Mouse (Mus musculus): ENCODE data around the gene Tssk3. TPM values are rescaled to one million over a fixed set of nuclear protein-coding genes. Genes with fewer than 3 reads are reported as not detected.
A peak's percentile ranks its signal among the peaks of the same experiment; 100 is the strongest.

The Tssk3 gene
- polyA plus RNA-seq, 1 experiment from 2014 or later: not detected

DNA sequence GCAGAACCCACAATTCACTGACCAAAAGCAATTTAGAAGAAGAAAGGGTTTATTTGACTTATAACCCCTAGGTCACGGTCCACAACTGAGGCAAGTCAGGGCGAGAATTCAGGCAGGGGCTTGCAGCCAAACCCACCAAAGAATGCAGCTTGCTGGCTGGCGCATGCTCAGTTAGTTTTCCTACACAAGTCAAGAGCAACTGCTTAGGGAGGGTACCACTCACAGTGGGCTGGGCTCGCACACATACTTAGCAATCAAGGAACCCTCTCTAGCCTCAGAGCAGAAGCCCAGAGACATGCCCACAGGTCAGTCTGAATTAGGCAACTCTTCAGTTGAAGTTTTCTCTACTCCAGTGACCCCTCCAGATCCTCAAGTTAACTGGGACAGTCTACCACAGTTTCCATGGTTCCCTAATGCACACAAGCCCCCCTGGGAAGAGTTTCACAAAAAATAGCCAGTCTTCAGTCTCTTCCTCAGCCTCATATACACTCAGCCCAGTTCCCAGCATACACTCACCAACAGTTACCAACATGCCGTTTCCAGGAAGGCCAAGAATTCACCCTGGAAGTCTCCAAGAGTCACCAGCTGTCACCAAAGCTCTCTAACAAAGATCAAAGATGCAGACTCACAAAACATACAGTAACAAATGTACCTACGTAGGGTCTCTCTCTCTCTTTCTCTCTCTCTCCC lies 20.0 kb upstream of the Tssk3 start:
- Histone ChIP-seq H3K4me2 (replicated peaks; ENCODE audit: low read depth) (no peak overlapping the region), H3K9ac (ENCODE audit: low read depth, low read length) (no peak overlapping the region), H3K4me1 (replicated peaks; ENCODE audit: control insufficient read depth, insufficient read depth, low read length) (0 out of 2 replicates have a peak, but pooled peaks cover 4% of the 10 kb centered on the region), H3K36me3 (ENCODE audit: control insufficient read depth, insufficient read depth) (no peaks in the 10 kb centered on the region), H3K9me3 (ENCODE audit: control insufficient read depth) (no peaks in the 10 kb centered on the region), H3K4me3 (ENCODE audit: low read depth, low read length) (no peak overlapping the region), H3K27me3 (replicated peaks; ENCODE audit: control insufficient read depth, insufficient read depth, low read length) (no peaks in the 10 kb centered on the region), H3K27ac (ENCODE audit: low read depth, low read length) (no peak overlapping the region)
- no peak for ATAC-seq
- WGBS: 73% methylated on average over 6 of the region's 6 CpGs
- TF ChIP-seq CTCF (IDR thresholded peaks at IDR 0.05; ENCODE audit: low read depth): no peak

DNA sequence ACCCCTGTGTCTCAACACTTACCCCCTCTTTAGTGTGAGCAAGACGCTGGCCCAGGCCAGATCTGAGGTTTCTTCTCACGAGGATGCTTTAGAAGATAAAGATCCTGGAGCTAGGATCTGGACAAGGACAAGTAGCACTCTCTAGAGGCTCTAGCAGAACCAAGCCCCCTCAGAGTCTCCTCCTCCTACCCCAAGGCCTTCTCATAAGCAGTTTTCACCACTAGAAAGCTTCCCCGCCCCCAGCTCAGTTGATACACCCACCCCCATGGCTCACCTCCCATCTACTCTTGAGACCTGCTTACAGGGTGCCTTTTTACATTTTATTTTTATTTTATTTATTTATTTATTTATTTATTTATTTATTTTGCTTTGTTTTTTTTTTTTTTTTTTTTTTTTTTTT lies 18.8 kb upstream of the Tssk3 start:
- Histone ChIP-seq H3K4me3 (ENCODE audit: low read depth, low read length) (no peak overlapping the region), H3K9me3 (ENCODE audit: control insufficient read depth) (no peaks in the 10 kb centered on the region), H3K27me3 (replicated peaks; ENCODE audit: control insufficient read depth, insufficient read depth, low read length) (no peaks in the 10 kb centered on the region), H3K4me2 (replicated peaks; ENCODE audit: low read depth) (no peak overlapping the region), H3K4me1 (replicated peaks; ENCODE audit: control insufficient read depth, insufficient read depth, low read length) (0 out of 2 replicates have a peak, but pooled peaks cover 4% of the 10 kb centered on the region), H3K9ac (ENCODE audit: low read depth, low read length) (no peak overlapping the region), H3K36me3 (ENCODE audit: control insufficient read depth, insufficient read depth) (no peaks in the 10 kb centered on the region), H3K27ac (ENCODE audit: low read depth, low read length) (no peak overlapping the region)
- TF ChIP-seq CTCF (IDR thresholded peaks at IDR 0.05; ENCODE audit: low read depth): no peak
- no peak for ATAC-seq
- 77% methylated on average over 3 of the region's 3 CpGs for WGBS

DNA sequence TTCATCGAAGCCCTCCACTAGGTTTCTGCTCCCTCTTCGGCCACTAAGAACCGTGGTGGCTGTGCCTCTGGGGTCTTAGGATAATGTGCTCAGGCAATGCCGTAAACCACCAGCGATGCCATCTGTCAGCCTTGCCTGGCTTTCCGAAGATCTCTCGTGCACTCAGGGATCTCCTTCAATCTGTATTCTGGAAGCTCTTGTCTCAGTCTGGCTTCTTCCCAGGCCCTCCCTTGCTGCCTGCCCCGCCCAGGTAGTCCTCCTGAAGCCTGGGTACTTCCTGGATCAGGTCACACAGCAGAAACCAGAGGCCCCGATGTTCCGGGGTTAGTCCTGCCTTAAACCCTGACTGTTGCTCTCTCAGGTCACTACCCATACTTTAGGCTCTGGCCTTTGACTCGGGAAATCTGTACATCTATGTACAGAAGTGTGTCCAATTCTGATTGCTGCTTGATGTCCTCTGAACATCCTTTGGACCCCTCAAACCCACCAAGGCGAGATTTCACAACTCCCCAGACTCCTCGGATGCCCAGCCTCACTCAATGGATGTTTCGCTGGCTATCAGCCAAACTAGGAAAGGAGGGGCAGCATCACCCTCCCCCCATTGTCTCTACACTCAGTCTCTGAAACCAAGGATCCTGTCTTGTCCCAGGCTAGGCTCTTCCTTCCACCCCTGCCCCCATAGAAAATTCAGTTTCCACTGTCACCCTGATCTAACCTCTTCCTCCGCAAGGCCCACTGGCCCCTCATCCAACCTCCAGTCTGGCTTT lies 18.2 kb upstream of the Tssk3 start:
- no peak for TF ChIP-seq CTCF (IDR thresholded peaks at IDR 0.05; ENCODE audit: low read depth)

DNA sequence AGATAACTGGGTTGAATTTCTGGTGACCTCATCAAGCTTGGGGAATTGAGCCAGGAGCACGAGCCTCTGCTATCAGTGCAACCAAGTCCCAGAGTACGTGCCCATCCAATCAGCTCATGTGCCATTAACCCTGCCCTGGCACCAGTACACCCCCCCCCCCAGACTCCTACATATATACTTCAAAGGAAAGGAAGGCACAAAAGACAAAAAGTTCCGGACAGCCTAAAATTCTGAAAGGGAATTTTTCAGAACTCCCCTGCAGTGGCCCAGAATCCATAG lies 17.4 kb upstream of the Tssk3 start:
- Histone ChIP-seq H3K36me3 (ENCODE audit: control insufficient read depth, insufficient read depth) (no peaks in the 10 kb centered on the region), H3K4me2 (replicated peaks; ENCODE audit: low read depth) (no peak overlapping the region; the same call in 1 of the 2 replicates), H3K9ac (ENCODE audit: low read depth, low read length) (no peak overlapping the region), H3K4me3 (ENCODE audit: low read depth, low read length) (no peak overlapping the region), H3K27me3 (replicated peaks; ENCODE audit: control insufficient read depth, insufficient read depth, low read length) (no peaks in the 10 kb centered on the region), H3K9me3 (ENCODE audit: control insufficient read depth) (no peaks in the 10 kb centered on the region), H3K27ac (ENCODE audit: low read depth, low read length) (no peak overlapping the region), H3K4me1 (replicated peaks; ENCODE audit: control insufficient read depth, insufficient read depth, low read length) (peaks cover 12% of the 10 kb centered on the region; the same call in 1 of the 2 replicates)
- TF ChIP-seq CTCF (IDR thresholded peaks at IDR 0.05; ENCODE audit: low read depth): no peak
- no peak for ATAC-seq
- WGBS: 44% methylated on average over 3 of the region's 3 CpGs

More for the DNA sequence above, 18.2 kb upstream of the Tssk3 start:
- Histone ChIP-seq H3K4me2 (replicated peaks; ENCODE audit: low read depth) (no peak overlapping the region; the same call in 1 of the 2 replicates), H3K4me1 (replicated peaks; ENCODE audit: control insufficient read depth, insufficient read depth, low read length) (peaks cover 10% of the 10 kb centered on the region; the same call in 1 of the 2 replicates), H3K9ac (ENCODE audit: low read depth, low read length) (no peak overlapping the region), H3K9me3 (ENCODE audit: control insufficient read depth) (no peaks in the 10 kb centered on the region), H3K27me3 (replicated peaks; ENCODE audit: control insufficient read depth, insufficient read depth, low read length) (no peaks in the 10 kb centered on the region), H3K4me3 (ENCODE audit: low read depth, low read length) (no peak overlapping the region), H3K36me3 (ENCODE audit: control insufficient read depth, insufficient read depth) (no peaks in the 10 kb centered on the region), H3K27ac (ENCODE audit: low read depth, low read length) (no peak overlapping the region; the same call in 1 of the 2 replicates)
- WGBS: 44% methylated on average over 15 of the region's 15 CpGs
- peak; percentile 48; the same call in 1 of the 2 replicates for ATAC-seq

DNA sequence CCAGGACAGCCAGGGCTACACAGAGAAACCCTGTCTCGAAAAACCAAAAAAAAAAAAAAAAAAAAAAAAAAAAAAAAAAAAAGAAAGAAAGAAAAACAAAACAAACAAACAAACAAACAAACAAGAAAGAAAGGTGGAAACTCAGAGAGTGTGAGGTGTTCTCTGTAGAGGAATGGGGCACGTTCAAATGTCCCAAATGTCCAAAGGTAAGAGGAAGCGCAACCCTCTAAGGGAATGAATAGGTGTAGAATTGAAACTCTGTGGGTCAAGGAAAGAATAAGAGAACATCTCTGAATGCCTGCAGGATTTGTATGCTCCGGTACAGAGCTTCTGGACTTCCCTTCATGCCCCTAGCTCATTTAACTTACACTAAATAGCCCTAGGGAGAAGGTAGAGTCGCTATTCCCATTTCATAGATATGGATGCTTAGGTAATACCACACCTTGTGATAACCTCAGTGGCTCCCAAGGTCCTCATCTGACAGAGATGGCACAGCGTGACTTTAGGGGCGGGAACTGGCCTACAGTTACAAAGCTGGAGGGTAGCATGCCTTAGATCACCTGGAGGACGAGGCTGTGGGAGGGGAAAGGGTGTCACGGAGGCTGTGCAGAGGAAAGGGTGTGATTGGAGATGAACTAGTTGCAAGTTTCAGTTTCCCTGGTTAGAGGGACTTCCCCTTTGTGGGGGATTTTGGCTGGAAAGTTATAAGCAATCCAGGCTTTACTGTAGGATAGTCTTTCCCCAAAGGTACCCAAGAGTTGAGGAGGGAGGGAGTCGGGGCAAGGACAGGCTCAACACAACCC lies 16.8 kb upstream of the Tssk3 start:
- Histone ChIP-seq H3K27ac (ENCODE audit: low read depth, low read length) (no peak overlapping the region), H3K9ac (ENCODE audit: low read depth, low read length) (no peak overlapping the region), H3K27me3 (replicated peaks; ENCODE audit: control insufficient read depth, insufficient read depth, low read length) (no peaks in the 10 kb centered on the region), H3K4me3 (ENCODE audit: low read depth, low read length) (no peak overlapping the region), H3K9me3 (ENCODE audit: control insufficient read depth) (no peaks in the 10 kb centered on the region), H3K4me1 (replicated peaks; ENCODE audit: control insufficient read depth, insufficient read depth, low read length) (peaks cover 16% of the 10 kb centered on the region; the same call in 1 of the 2 replicates), H3K4me2 (replicated peaks; ENCODE audit: low read depth) (no peak overlapping the region; the same call in 1 of the 2 replicates), H3K36me3 (ENCODE audit: control insufficient read depth, insufficient read depth) (no peaks in the 10 kb centered on the region)
- ATAC-seq: no peak
- WGBS: 46% methylated on average over 9 of the region's 10 CpGs
- no peak for TF ChIP-seq CTCF (IDR thresholded peaks at IDR 0.05; ENCODE audit: low read depth)

DNA sequence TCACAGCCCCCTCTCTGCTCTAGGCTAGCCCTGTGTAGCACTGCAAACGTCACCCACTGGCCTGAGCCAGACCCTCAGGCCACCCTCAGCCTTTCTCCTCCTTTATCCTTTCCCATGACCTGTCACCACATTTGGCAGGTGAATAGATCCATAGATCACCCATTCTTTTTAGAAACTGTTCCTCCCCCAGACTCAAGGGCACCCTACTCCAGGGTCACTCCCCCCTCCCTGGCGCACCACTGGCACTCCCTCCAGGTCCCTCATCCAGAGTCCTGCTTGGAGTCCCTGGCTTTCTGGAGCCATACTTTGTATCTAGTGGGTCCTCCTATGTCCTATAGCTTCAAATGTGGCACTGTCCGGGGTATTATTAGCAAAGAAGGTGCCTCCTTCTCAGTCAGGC lies 14.7 kb upstream of the Tssk3 start:
- Histone ChIP-seq H3K9me3 (ENCODE audit: control insufficient read depth) (no peaks in the 10 kb centered on the region), H3K4me1 (replicated peaks; ENCODE audit: control insufficient read depth, insufficient read depth, low read length) (peaks cover 21% of the 10 kb centered on the region), H3K9ac (ENCODE audit: low read depth, low read length) (no peak overlapping the region), H3K4me2 (replicated peaks; ENCODE audit: low read depth) (no peak overlapping the region), H3K4me3 (ENCODE audit: low read depth, low read length) (no peak overlapping the region), H3K27ac (ENCODE audit: low read depth, low read length) (no peak overlapping the region), H3K36me3 (ENCODE audit: control insufficient read depth, insufficient read depth) (no peaks in the 10 kb centered on the region), H3K27me3 (replicated peaks; ENCODE audit: control insufficient read depth, insufficient read depth, low read length) (no peaks in the 10 kb centered on the region)
- no peak for ATAC-seq
- WGBS: 89% methylated on average over 3 of the region's 3 CpGs
- TF ChIP-seq CTCF (IDR thresholded peaks at IDR 0.05; ENCODE audit: low read depth): no peak
